Mouse (Mus musculus): Measurements from ENCODE around the gene Myo1h.

Gene Myo1h

GRCm38 (mm10) chr5:114296693-114297631, 8.0 kb downstream of the Myo1h start:
- DNase-seq (ENCODE audit: extremely low spot score), result no peak

GRCm38 (mm10) chr5:114298212-114298894, 9.4 kb downstream of the Myo1h start:
- DNase-seq (ENCODE audit: extremely low spot score), result no peak

GRCm38 (mm10) chr5:114299156-114299855, 10.3 kb downstream of the Myo1h start:
- DNase-seq (ENCODE audit: extremely low spot score), result peak; percentile 38

- DNase-seq (ENCODE audit: extremely low spot score), result no peak
Observed at GRCm38 (mm10) chr5:114299883-114300610, 11.1 kb downstream of the Myo1h start.

GRCm38 (mm10) chr5:114303166-114303565, 14.2 kb downstream of the Myo1h start:
- DNase-seq (ENCODE audit: extremely low spot score), result no peak

GRCm38 (mm10) chr5:114306496-114306895, 17.5 kb downstream of the Myo1h start:
- DNase-seq (ENCODE audit: extremely low spot score), result no peak

- DNase-seq (ENCODE audit: extremely low spot score), result peak; percentile 62
Observed at GRCm38 (mm10) chr5:114308765-114309679, 20.1 kb downstream of the Myo1h start.

- no peak for DNase-seq (ENCODE audit: extremely low spot score)
Observed at GRCm38 (mm10) chr5:114309680-114310036, 20.7 kb downstream of the Myo1h start.

GRCm38 (mm10) chr5:114323105-114323790, 34.3 kb downstream of the Myo1h start:
- no peak for DNase-seq (ENCODE audit: extremely low spot score)

- peak; percentile 74 for DNase-seq (ENCODE audit: extremely low spot score)
Observed at GRCm38 (mm10) chr5:114323791-114324507, 35.0 kb downstream of the Myo1h start.

GRCm38 (mm10) chr5:114342996-114343395, 54.0 kb downstream of the Myo1h start:
- DNase-seq (ENCODE audit: extremely low spot score), result no peak

- no peak for DNase-seq (ENCODE audit: extremely low spot score)
Observed at GRCm38 (mm10) chr5:114343612-114344011, 54.6 kb downstream of the Myo1h start.

GRCm38 (mm10) chr5:114345538-114345937, 56.6 kb downstream of the Myo1h start:
- no peak for DNase-seq (ENCODE audit: extremely low spot score)

GRCm38 (mm10) chr5:114347005-114347404, 58.0 kb downstream of the Myo1h start:
- no peak for DNase-seq (ENCODE audit: extremely low spot score)

- no peak for DNase-seq (ENCODE audit: extremely low spot score)
Observed at GRCm38 (mm10) chr5:114351490-114351889, 62.5 kb downstream of the Myo1h start.

- DNase-seq (ENCODE audit: extremely low spot score), result peak; percentile 73
Observed at GRCm38 (mm10) chr5:114356250-114356935, 67.4 kb downstream of the Myo1h start.

- DNase-seq (ENCODE audit: extremely low spot score), result peak; percentile 47
Observed at GRCm38 (mm10) chr5:114356936-114357751, 68.2 kb downstream of the Myo1h start.

- no peak for DNase-seq (ENCODE audit: extremely low spot score)
Observed at GRCm38 (mm10) chr5:114358833-114359232, 69.9 kb downstream of the Myo1h start.

All from embryo, embryonic 9.5 days (tissue).